Comparison of ENCODE assay signal across 8 mouse cellular contexts in genomic region chr14:55863773-55864172, GRCm38 (mm10). TPM values are rescaled to one million over a fixed set of nuclear protein-coding genes. Genes with fewer than 3 reads are reported as not detected.
DNase-seq lines count a peak whose midpoint lies in the region; ATAC-seq and TF ChIP-seq lines count a peak whose summit lies in the region.

No protein-coding gene starts in this region.

- H3K27ac ChIP-seq in liver, embryonic 13.5 days: no peak overlapping the region
- H3K27ac ChIP-seq in neural tube, embryonic 14.5 days (ENCODE audit: low read depth, low read length): no peak overlapping the region

- H3ac ChIP-seq in C2C12 (ENCODE audit: control insufficient read depth, insufficient read length, low read depth): no peak overlapping the region

- intact Hi-C loops in gastrocnemius, postnatal 14 days (cut with DNase I; ENCODE audit: low total_unique reads): loop anchor here (5.0 kb wide), 1 partner anchor 41 kb away; the partner anchor contains the start of gene Nfatc4

- H3K36me3 ChIP-seq in C2C12 (ENCODE audit: control insufficient read depth, insufficient read depth): no peaks in the 10 kb centered on the region
- peaks cover 21% of the 10 kb centered on the region for H3K36me3 ChIP-seq in liver, embryonic 13.5 days
- H3K36me3 ChIP-seq in neural tube, embryonic 14.5 days (ENCODE audit: control insufficient read depth, insufficient read depth, low read length): peaks cover 26% of the 10 kb centered on the region

- H3K9ac ChIP-seq in liver, embryonic 13.5 days: no peak overlapping the region
- H3K9ac ChIP-seq in neural tube, embryonic 14.5 days (replicated peaks; ENCODE audit: low read depth, low read length): no peak overlapping the region

- H3K4me1 ChIP-seq in liver, embryonic 13.5 days (replicated peaks): peaks cover 24% of the 10 kb centered on the region
- peaks cover 5% of the 10 kb centered on the region; the same call in 1 of the 2 replicates for H3K4me1 ChIP-seq in neural tube, embryonic 14.5 days (ENCODE audit: control insufficient read depth, insufficient read depth, low read length)

- 34% methylated on average over 7 of the region's 7 CpGs for WGBS in liver, embryonic 13.5 days (ENCODE audit: insufficient replicate concordance)
- WGBS in neural tube, embryonic 14.5 days: 31% methylated on average over 7 of the region's 7 CpGs

- H3K9me3 ChIP-seq in liver, embryonic 13.5 days (replicated peaks): no peaks in the 10 kb centered on the region
- no peaks in the 10 kb centered on the region for H3K9me3 ChIP-seq in neural tube, embryonic 14.5 days (ENCODE audit: control insufficient read depth, low read length)

- no peaks in the 10 kb centered on the region for H3K79me2 ChIP-seq in C2C12 (ENCODE audit: control insufficient read depth, insufficient read depth)

- no peak overlapping the region for H3K4me3 ChIP-seq in C2C12 (ENCODE audit: insufficient read depth, poor library complexity, severe bottlenecking)
- H3K4me3 ChIP-seq in liver, embryonic 13.5 days (replicated peaks): no peak overlapping the region
- no peak overlapping the region for H3K4me3 ChIP-seq in neural tube, embryonic 14.5 days (ENCODE audit: low read depth, low read length)

- peaks cover 10% of the 10 kb centered on the region for H3K27me3 ChIP-seq in C2C12 (ENCODE audit: control insufficient read depth, insufficient read depth, insufficient read length)
- no peaks in the 10 kb centered on the region for H3K27me3 ChIP-seq in liver, embryonic 13.5 days
- H3K27me3 ChIP-seq in neural tube, embryonic 14.5 days (ENCODE audit: control insufficient read depth, insufficient read depth, low read length): no peaks in the 10 kb centered on the region

- TF ChIP-seq CTCF in C2C12 (IDR thresholded peaks at IDR 0.05; ENCODE audit: control insufficient read depth, insufficient read depth, insufficient read length): peak; percentile 67

- ATAC-seq in liver, embryonic 13.5 days (ENCODE audit: low read depth): peak; percentile 51; the same call in 1 of the 2 replicates
- peak; percentile 65 for ATAC-seq in neural tube, embryonic 14.5 days (ENCODE audit: low read depth)

- DNase-seq in MN1 (ENCODE audit: low spot score): peak; percentile 77
- DNase-seq in cerebellum, postnatal 25 days: peak; percentile 79 to 85
- DNase-seq in gastrocnemius, postnatal 14 days: peak; percentile 74
- peak; percentile 83 for DNase-seq in kidney, adult 18-20 months
- peak; percentile 50 for DNase-seq in liver, embryonic 13.5 days
- DNase-seq in urinary bladder, postnatal 25 days (ENCODE audit: low spot score): peak; percentile 73

- H3K79me3 ChIP-seq in C2C12 (ENCODE audit: low read depth): no peaks in the 10 kb centered on the region

- no peak overlapping the region for H3K4me2 ChIP-seq in liver, embryonic 13.5 days
- H3K4me2 ChIP-seq in neural tube, embryonic 14.5 days (ENCODE audit: low read depth, low read length): no peak overlapping the region

TF ChIP-seq in C2C12, 6 proteins besides CTCF, POLR2A, EP300 and RAD21:
- TF ChIP-seq CEBPB (IDR thresholded peaks at IDR 0.05; ENCODE audit: low read depth) (no peak), MYOD1 (IDR thresholded peaks at IDR 0.05; ENCODE audit: control insufficient read depth, insufficient read length, low read depth) (no peak), FOSL1 (IDR thresholded peaks at IDR 0.05; ENCODE audit: insufficient read depth, low read length, poor library complexity, severe bottlenecking) (no peak), MAX (IDR thresholded peaks at IDR 0.05) (no peak), USF1 (IDR thresholded peaks at IDR 0.05; ENCODE audit: low read depth) (no peak), MYOG (IDR thresholded peaks at IDR 0.05; ENCODE audit: control insufficient read depth, extremely low read depth, insufficient read length) (no peak)

RNA-seq across cellular contexts. Expression of gene Nynrin, which starts 10.0 kb away (rescaled TPM):
- polyA plus RNA-seq in C2C12 (2012; fragmentation: generic; extraction: Trizol): 0.13 TPM
- 1 to 10 TPM; 7.2 to 7.5 TPM for total RNA-seq in gastrocnemius, postnatal 14 days (2021)
- polyA plus RNA-seq in liver, embryonic 13.5 days (2015; fragmentation: Nextera tagmentation; extraction: Ambion mirVana): 2.2 and 3.1 TPM in 2 replicates
- polyA plus RNA-seq in neural tube, embryonic 14.5 days (2014; fragmentation: Nextera tagmentation; extraction: Ambion mirVana): 5.8 and 10.2 TPM in 2 replicates

RNA-seq across cellular contexts. Expression of gene Cbln3, which starts 20.4 kb away (rescaled TPM):
- polyA plus RNA-seq in C2C12 (2012; fragmentation: generic; extraction: Trizol): 0.05 TPM
- under 1 TPM; 0.11 to 0.12 TPM for total RNA-seq in gastrocnemius, postnatal 14 days (2021)
- 0.10 and 0.13 TPM in 2 replicates for polyA plus RNA-seq in liver, embryonic 13.5 days (2015; fragmentation: Nextera tagmentation; extraction: Ambion mirVana)
- polyA plus RNA-seq in neural tube, embryonic 14.5 days (2014; fragmentation: Nextera tagmentation; extraction: Ambion mirVana): 0.24 and 0.91 TPM in 2 replicates

RNA-seq across cellular contexts. Expression of gene Khnyn, which starts 21.0 kb away (rescaled TPM):
- polyA plus RNA-seq in C2C12 (2012; fragmentation: generic; extraction: Trizol): 3.6 TPM
- total RNA-seq in gastrocnemius, postnatal 14 days (2021): 1 to 10 TPM; 7.1 to 8.2 TPM
- polyA plus RNA-seq in liver, embryonic 13.5 days (2015; fragmentation: Nextera tagmentation; extraction: Ambion mirVana): 6.8 and 7.6 TPM in 2 replicates
- 5.9 and 7.3 TPM in 2 replicates for polyA plus RNA-seq in neural tube, embryonic 14.5 days (2014; fragmentation: Nextera tagmentation; extraction: Ambion mirVana)

RNA-seq across cellular contexts. Expression of gene Sdr39u1, which starts 36.3 kb away (rescaled TPM):
- 4.7 TPM for polyA plus RNA-seq in C2C12 (2012; fragmentation: generic; extraction: Trizol)
- 10 to 100 TPM; 82.6 to 85.7 TPM for total RNA-seq in gastrocnemius, postnatal 14 days (2021)
- polyA plus RNA-seq in liver, embryonic 13.5 days (2015; fragmentation: Nextera tagmentation; extraction: Ambion mirVana): 13.3 and 14.1 TPM in 2 replicates
- 138 and 163 TPM in 2 replicates for polyA plus RNA-seq in neural tube, embryonic 14.5 days (2014; fragmentation: Nextera tagmentation; extraction: Ambion mirVana)

RNA-seq across cellular contexts. Expression of gene Nfatc4, which starts 40.8 kb away (rescaled TPM):
- polyA plus RNA-seq in C2C12 (2012; fragmentation: generic; extraction: Trizol): 1.2 TPM
- total RNA-seq in gastrocnemius, postnatal 14 days (2021): 1 to 10 TPM; 7.4 to 7.5 TPM
- polyA plus RNA-seq in liver, embryonic 13.5 days (2015; fragmentation: Nextera tagmentation; extraction: Ambion mirVana): 1.5 and 1.8 TPM in 2 replicates
- 5.5 and 10.4 TPM in 2 replicates for polyA plus RNA-seq in neural tube, embryonic 14.5 days (2014; fragmentation: Nextera tagmentation; extraction: Ambion mirVana)
